Mouse (Mus musculus) right cerebral cortex, adult 2 months (tissue): ENCODE measurements around the gene Chd4.
A peak's percentile ranks its signal among the peaks of the same experiment; 100 is the strongest.
"Not testable (repeated sequence)": the region's sequence is repeated elsewhere in the genome, so short reads cannot be mapped to it uniquely, and the experiment has no call there.

Source experiments
- DNase-seq, 2 experiments: peaks; one replicate each; pipeline ENCODE4 v3.0.0; 2021 to 2022; ENCODE audit warnings: low spot score in 2 of 2

Gene Chd4

DNA sequence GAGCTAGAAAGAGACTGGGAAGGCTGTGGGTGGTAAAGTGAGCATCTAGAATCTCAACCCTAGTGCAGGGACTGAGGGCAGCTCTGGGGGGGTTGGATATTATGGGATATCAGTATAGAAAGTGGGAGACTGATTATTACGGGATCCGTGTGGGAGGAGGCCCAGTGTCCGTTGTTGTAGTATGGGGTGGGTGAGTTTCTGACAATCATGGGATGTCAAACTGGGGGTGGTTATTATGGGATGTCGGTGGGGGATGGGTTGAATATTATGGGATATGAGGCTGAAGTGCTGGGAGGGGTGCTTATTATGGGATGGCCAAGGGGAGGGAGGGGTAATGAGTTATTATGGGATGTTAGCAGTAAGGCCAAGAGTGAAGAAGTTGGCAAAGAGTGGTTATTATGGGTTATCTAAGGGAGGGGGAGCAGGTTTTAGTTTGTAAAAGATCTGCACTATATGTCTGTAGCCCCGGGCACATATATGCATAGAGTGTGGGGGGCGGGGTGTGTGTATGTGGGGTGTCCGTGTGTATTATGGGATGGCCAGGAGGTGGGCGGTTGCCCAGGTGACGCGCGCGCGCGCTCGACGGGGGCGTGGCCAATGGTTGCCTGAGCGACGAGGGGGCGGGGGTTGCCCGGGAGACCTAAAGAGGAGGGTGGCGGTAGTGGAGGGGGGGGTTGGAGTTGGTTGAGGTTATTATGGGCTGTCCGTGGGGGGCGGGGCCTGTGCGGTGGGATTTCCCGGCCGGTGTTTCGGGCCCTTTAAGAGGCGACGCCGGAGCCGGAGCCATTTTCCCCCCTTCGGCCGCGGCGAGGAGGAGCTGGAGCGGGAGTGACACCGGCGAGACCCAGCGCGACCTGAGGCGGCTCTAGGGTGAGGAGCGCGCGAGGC, at the start of gene Chd4:
Gene Chd4, plus strand, starts transcription at position 591 of the 888 bp plus-strand sequence.
- DNase-seq: peak; percentile 93 to 96

DNA sequence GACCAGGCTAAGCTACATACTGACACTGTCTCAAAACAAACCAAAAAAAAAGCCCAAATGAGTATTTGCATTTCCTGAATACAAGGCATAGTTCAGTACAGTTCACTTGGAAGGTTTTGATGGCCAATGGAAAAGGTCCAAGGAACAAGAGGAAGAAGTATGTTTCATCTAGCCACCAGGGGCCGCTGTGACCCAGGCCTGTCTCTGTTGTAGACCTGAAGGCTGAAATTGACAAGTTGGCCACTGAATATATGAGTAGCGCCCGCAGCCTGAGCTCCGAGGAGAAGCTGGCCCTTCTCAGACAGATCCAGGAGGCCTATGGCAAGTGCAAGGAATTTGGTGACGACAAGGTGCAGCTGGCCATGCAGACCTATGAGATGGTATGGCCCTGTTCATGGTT, 49.1 kb upstream of the Chd4 start:
- DNase-seq: peak; percentile 78

DNA sequence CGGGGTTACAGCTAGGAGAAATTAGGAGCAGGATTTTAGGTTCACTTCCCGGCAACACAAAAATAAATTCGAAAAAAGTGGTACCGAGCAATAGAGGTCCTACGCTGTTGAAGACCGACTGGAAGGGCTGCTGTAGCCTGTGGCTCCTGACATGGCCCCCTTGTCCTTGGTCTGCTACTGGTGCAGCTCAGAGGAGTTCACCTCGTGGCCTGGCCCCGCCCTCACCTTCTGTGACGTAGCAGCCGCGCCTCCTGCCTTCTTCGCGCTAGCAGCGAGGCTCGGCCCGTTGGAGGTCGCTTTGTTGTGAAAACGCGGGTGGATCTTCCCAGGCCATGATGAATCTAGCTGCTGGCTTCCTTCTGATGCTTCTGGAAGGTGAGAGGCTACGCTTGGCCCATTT, 46.1 kb upstream of the Chd4 start, which contains the start of gene Acrbp:
Gene Acrbp, plus strand, starts transcription at position 12 of the 400 bp plus-strand sequence.
- DNase-seq: no peak

DNA sequence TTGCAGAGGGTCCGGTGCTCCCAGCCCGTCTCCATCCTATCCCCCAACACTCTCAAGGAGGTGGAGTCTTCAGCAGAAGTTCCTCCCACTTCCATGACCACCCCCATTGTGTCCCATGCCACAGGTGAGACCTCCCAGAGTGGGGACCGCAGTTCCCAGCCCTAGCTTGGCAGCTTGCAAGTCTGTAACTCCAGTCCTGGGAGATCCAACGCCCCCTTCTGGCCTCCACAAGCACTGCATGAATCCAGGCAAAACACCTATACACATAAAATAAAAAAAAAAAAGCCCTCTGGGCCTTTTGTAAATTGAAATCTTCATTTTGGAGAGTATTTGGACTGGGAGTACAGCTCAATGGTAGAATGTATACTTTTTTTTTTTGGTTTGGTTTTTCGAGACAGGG, 44.5 kb upstream of the Chd4 start:
- no peak for DNase-seq

DNA sequence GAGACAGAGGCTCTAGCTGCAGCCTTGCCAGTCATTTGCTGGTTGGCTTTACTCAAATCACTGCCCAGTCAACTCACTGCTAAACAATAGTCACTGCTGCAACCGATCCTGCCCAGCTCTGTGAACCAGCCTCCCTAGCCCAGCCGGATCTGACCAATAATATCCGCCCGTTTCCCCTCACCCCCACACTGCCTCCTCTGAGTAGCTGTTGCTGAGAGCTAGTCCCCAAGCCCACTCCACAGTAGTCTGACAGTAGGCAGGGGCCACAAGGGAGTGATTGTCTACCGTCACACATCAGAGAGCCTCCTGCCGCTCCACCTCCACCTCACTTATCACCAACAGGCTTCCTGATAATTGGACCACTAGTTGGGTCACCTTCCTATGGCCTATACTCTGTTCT, 34.3 kb upstream of the Chd4 start:
- DNase-seq: no peak

DNA sequence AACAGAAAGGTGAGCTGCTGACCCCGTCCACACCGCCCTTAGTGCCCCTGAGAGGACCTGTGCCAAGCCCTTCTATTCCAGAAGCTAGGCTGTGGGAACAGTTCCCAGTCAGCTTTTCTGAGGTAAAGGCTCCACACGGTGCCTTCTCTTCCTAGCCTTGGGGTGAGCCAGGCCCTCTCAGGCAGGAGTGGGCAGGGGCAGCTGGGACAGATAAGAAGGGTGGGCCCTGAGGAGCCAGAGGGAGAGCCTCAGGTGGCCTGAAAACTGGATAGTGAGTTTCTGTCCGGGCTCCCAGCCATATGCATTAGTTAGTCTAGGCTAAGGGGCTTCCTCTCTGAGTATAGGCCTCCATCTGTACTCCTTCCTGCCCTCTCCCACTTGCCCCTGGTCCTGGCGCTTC, 33.3 kb upstream of the Chd4 start:
- no peak for DNase-seq

DNA sequence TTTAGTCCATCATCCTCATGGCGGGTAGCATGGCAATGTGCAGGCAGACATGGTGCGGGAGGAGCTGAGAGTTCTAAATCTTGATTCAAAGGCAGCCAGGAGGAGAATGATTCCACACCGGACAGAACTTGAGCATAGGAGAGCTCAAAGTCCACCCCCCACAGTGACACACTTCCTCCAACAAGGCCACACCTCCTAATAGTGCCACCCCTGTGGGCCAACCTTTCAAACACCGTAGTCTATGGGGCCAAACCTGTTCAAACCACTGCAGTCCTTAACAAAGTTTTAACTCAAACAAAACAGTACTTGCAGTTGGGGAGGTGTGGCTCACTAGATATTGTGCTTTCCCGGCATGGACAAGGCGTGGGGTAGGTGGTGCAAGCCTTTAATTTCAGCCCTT, 31.9 kb upstream of the Chd4 start:
- no peak for DNase-seq

DNA sequence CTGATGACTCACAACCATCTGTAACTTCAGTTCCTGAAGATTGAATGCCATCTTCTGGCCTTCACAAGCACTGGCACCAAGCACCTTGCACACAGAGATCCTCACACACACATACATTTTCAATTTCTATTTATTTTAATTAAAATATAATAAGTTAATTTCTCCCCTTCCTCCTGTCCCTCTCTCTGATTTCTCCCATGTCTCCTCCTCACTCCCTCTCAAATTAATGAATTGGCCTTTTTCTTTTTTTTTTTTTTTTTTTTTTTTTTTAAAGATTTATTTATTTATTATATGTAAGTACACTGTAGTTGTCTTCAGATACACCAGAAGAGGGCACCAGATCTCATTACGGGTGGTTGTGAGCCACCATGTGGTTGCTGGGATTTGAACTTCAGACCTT, 30.6 kb upstream of the Chd4 start:
- not testable (repeated sequence) for DNase-seq

DNA sequence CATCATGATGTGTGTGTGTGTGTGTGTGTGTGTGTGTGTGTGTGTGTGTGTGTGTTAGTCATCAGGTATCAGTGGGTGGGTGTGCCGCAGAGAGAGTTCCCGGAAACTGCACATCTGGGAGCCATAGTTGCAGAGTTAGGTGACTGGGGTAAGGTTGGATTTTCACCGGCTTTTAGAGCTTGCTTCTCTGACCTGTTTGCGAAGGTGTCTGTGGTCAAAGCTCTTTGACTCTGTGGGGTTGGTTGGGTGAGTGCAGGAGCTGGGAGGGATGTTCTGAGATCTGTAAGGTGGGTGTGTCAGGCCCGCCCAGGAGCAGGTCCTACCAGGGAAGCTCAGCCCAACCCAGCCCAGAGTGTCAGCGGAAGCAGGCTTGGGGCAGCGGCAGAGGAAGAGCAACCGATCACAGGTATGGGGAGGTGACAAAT, 28.2 kb upstream of the Chd4 start, which contains the start of gene Lpar5:
Gene Lpar5, plus strand, starts transcription at position 350 of the 425 bp plus-strand sequence.
- no peak for DNase-seq

DNA sequence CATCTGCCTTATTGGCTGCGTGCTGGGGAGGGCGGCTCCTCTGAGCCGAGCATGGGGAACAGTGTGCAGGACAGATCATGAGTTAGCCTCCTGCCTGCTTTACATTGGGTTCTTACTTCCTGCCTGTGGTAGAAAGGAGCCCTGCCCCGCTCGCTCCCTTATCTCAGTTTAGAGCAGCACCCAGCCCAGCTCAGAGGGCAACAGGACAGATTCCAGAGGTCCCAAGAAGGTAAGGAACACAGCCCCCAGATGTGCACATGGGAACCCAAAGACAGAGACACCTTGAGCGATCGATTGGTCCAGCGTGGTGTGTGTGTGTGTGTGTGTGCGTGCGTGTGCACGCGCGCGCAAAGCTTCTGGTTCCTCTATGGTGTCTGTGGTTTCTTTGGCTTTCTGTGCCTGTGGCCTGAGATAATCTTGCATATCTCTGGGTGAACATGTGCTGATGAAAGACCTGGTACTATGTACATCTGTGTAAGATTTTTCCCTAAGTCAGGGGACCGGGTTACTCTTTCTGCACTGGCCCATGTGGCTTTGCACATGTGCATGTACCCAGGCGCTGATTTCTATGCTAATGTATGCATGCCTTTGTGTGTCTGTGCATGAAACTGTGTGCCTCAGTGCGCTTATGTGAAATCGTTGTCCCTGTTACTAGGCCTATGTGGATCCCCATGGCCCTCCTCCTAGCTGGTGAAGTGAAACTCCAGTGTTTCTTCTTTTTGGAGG, 24.4 kb upstream of the Chd4 start:
- DNase-seq: peak in 1 of 2 experiments; percentile 21

DNA sequence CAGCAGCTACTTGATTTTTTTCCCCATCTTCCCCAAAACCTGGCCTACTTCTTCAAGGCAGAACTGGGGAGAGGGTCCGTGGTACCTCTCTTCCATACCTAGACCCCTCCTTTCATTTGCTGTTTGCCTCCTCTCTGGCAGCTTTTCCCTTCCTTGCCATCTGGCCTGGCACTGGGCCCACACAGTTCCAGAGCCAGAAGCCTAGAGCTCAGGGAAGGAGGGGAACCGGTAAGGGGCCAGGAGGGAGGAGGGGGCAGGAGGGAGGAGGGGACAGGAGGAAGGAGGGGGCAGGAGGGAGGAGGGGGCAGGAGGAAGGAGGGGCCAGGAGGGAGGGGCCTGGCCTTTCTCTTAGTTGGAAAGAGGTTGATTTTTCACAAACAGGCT, 23.9 kb upstream of the Chd4 start:
- DNase-seq: peak; percentile 35 to 51

DNA sequence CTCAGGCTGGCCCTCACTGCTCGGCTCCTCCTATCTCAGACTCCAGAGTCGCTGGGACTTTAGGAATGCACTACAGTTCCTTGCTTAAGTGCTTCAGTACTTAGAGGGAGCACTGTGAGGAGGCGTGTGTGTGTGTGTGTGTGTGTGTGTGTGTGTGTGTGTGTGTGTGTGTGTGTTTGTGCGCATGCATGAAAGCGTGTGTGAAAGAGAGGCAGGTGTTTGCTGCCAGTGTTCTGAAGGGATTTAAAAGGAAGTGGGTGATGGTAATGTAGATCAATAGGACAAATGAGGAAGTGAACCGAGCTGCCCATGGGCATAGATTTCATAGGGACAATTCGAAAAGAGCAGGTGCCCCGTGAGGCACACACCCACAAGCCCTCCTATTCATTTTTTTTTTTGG, 22.0 kb upstream of the Chd4 start:
- no peak for DNase-seq

DNA sequence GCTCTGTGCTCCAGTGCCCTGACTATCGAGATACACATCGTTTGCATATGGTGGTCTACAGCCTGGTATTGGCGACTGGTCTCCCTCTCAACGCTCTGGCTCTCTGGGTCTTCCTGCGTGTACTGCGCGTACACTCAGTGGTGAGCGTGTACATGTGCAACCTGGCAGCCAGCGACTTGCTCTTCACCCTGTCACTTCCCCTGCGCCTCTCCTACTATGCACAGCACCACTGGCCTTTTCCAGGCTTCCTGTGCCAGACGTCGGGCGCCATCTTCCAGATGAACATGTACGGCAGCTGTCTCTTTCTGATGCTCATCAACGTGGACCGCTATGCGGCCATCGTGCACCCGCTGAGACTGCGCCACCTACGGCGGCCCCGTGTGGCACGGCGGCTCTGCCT, 14.4 kb upstream of the Chd4 start:
- DNase-seq: no peak

DNA sequence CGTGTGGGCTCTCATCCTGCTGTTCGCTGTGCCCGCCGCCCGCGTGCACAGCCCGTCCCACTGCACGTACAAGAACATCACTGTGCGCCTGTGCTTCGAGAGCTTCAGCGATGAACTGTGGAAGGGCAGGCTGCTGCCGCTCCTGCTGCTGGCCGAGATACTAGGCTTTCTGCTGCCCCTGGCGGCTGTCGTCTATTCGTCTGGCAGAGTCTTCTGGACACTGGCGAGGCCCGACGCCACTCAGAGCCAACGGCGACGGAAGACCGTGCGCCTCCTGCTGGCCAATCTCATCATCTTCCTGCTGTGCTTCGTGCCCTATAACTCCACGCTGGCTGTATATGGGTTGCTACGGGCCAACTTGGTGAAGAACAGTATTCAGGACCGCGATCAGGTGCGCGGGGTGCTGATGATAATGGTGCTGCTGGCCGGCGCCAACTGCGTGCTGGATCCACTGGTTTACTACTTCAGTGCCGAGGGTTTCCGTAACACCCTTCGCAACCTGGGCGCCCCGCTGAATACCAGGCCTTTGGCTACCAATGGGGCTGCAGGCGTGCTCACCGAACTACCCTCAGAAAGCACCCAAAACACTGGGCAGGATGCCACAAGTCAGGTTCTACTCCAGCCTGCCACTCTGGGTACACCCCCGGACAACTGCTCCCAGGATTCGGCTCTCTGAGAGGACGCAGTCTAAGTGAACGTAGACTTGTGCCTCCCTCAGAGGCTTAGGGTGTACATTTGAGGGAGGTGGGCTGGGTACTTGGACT, 13.8 kb upstream of the Chd4 start:
- peak; percentile 72 to 78 for DNase-seq

DNA sequence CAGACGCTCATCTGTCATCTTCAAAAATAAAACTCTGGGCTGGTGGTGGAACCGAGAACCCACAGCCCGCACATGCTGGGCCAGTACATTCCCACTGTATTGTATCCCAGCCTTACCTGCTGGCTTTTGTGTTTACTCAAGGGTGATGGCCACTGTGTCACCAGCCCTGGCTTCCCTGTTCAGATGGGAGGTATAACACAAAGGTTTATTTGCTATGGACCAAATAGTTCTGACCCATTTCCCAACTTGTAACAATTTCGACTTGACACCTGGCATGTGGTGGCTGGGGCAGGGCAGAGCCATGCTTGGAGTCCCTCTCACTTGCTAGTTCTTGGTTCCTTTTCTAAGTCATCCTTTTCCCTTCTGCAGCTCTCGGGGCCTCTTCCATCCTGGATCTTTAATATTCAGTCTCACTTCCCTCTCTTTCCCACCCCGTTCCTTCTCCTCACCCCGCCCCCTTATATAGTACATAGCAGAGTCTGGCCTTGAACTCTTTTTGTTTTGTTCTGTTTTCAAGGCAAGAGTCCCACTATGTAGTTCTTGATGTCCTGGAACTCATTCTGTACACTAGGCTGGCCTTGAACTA, 12.9 kb upstream of the Chd4 start:
- DNase-seq: no peak

DNA sequence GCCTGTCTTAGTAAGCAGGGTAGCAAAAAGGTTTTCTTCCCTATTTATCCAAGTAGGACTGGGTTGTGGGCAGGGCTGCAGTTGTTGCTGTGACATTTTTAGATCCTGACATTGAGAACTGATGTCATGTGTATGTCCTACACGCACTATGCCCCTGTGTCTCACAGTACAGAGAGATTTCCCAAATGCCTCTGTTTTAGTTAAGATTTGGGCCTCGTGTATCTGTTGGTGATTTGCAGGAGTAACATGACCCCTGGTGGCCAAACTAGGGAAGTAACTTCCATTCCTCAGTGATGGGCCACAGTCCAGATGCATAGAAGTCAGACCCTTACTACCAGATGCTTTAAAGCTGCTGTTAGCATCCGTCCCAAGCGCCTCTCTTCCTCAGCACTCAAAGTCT, 11.4 kb upstream of the Chd4 start:
- DNase-seq: peak; percentile 68 to 81

DNA sequence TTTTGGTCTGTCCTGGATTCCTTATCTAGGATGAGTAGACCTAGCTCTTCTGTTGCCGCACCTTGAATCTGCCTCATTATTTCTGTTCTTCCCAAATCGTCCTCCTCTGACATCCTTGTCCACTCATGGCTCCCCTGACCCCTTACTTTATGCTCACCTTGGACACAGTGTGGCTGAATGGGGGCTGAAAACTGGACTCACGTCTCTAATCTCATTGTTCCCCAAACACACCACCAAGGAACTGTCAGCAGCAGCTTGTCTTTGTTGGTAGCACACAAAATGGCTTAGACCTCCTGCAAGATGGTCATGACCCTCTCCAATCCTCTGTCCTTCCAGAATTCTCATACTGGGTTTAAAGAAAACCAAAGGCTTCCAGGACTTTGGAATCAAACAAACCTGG, 7.8 kb upstream of the Chd4 start:
- DNase-seq: no peak

DNA sequence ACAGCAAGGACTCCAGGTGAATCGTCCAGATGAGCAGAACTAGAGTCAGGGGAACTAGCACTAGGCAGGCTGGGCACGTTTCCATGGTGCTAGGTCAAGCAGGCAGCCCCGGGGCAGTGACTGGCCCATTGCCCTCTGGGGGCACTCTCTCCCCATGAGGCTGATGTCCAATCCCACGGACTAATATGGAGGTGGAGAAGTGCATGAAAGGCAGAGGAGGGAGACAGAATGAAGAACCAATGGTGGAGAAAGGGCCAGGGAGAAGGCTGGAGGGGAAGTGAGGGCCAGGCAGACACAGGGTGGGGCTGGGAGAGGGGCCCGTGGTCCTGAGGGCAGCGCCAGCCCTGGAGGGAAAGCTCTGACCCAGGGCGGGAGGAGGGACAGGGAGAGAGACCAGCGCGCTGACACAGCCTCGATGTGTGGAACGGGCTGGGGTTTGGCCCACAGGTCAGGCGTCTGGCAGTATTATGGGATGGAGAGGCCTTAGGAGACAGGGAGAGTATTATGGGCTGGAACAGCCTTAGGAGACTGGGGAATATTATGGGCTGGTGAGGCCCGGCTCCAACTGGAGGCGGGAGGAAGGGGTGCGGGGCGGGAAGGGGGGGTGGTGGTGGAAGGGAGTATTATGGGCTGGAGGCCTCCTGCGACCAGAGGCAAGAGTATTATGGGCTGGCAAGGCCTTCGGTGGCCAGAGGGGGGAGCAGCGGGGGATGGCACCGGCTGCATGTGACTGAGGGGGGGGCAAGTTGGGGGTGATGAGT, 7.0 kb upstream of the Chd4 start:
- DNase-seq: peak in 1 of 2 experiments; percentile 73

DNA sequence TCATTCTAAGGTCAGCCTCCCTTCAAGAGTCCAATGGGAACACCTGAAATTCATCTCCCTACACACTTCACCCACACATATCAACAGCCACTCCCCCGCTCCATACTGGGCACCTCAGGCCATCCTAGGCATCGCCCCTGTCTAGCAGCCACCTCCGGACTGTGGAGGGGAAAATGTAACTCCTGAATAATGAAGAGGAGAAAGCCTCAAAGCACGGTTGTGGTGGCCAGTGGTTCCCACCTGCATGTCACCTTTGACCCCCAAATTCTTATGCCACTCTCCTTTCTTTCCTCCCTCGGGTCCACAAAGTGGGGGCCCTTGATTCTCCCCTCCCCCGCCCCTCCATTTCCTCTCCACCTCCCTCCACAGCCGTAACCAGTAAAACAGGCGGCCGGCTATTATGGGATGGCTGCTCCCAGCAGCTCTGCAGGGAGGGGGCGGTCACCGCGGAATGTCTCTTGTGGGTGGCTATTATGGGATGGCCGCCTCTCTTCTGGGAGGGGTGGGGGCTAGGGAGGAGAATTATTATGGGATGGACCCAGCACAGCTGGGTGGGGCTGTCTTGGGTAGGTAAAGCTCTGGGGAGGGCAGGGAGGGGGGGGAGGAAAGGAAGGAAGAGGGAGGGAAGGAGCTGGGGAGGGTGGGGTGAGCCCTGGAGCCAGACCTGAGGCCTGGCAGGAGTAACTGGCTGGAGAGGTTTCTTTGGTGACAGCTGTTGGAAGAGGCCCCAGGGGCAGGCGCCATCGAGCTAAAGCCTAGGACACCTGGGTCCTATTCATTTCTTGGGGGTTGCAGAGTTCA, 6.1 kb upstream of the Chd4 start:
- DNase-seq: peak; percentile 87 to 88
